Mouse (Mus musculus) olfactory bulb, adult 2 months (tissue): ENCODE measurements around the gene Lrrc15.

Experiments
- CTCF ChIP-seq: fragments of 200-500 bp; IDR thresholded peaks from 2 replicates; pipeline ENCODE4 v1.5.1; 2012; ENCODE audit warnings: low read depth, mild to moderate bottlenecking, low read length, moderate library complexity; ENCODE audit not compliant: insufficient read depth
- POLR2A ChIP-seq: fragments of 200-500 bp; IDR thresholded peaks from 2 replicates; pipeline ENCODE4 v1.6.1; 2012; ENCODE audit warnings: mild to moderate bottlenecking, low read depth, low read length, moderate library complexity; ENCODE audit not compliant: insufficient read depth

DNA sequence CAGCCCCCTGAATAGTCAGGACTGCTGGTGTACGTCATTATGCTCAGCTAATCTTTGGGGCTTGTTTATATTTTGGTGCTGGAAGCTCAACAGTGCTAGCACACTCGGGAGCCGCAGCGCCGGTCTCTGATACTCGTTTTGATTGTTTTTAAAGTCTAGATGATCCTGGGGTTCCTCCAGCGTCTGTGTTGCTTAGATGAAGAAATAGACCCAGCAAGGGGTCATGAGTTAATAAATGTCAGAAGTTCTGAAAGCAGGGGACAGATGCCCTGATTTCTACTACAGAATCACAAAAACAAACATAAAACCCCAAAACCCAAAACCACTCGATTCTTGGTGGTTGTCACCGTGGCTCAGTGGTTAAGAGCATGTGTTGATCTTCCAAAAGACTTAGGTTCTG lies 29.2 kb downstream of the Lrrc15 start:
- no peak for TF ChIP-seq POLR2A
- no peak for TF ChIP-seq CTCF
